Mouse (Mus musculus) forebrain, postnatal 0 days (tissue): ENCODE results near the gene Zfand4. TPM values are rescaled to one million over a fixed set of nuclear protein-coding genes. Genes with fewer than 3 reads are reported as not detected.

Source experiments
- ATAC-seq: fragments of 200-750 bp; cut with Nextera tagmentation; 2 replicates; pipeline ENCODE4 v1.8.0; 2017; ENCODE audit warnings: mild to moderate bottlenecking, moderate library complexity
- DNase-seq: peaks from one replicate; pipeline ENCODE4 v3.0.0-alpha.2; 2015
- H3K27ac ChIP-seq: fragments of 300-500 bp; sonication (generic); 2 replicates; pipeline ENCODE4 v1.5.1; 2014; ENCODE audit warnings: low read depth, mild to moderate bottlenecking, antibody characterized with exemption, low read length, moderate library complexity, mixed read lengths
- H3K27me3 ChIP-seq: fragments of 300-500 bp; sonication (generic); 2 replicates; pipeline ENCODE4 v1.6.1; 2014; ENCODE audit warnings: mild to moderate bottlenecking, low read length, mixed read lengths; ENCODE audit not compliant: insufficient read depth
- H3K36me3 ChIP-seq: fragments of 300-500 bp; sonication (generic); 2 replicates; pipeline ENCODE4 v1.6.1; 2014; ENCODE audit warnings: mild to moderate bottlenecking, moderate library complexity; ENCODE audit not compliant: insufficient read depth
- H3K4me1 ChIP-seq: fragments of 300-500 bp; sonication (generic); 2 replicates; pipeline ENCODE4 v1.6.1; 2014; ENCODE audit warnings: antibody characterized with exemption; ENCODE audit not compliant: insufficient read depth
- H3K4me2 ChIP-seq: fragments of 300-500 bp; sonication (generic); 2 replicates; pipeline ENCODE4 v1.6.1; 2014; ENCODE audit warnings: low read depth, mild to moderate bottlenecking, moderate library complexity
- H3K4me3 ChIP-seq: fragments of 300-500 bp; sonication (generic); 2 replicates; pipeline ENCODE4 v1.5.1; 2014; ENCODE audit warnings: low read depth, low read length, mixed read lengths
- H3K9ac ChIP-seq: fragments of 300-500 bp; sonication (generic); 2 replicates; pipeline ENCODE4 v1.6.1; 2014; ENCODE audit warnings: mild to moderate bottlenecking
- H3K9me3 ChIP-seq: fragments of 300-500 bp; sonication (generic); 2 replicates; pipeline ENCODE4 v1.6.1; 2016; ENCODE audit warnings: low read length
- CTCF ChIP-seq: sonication (generic); IDR thresholded peaks from 2 replicates; pipeline ENCODE4 v1.5.1; 2016; ENCODE audit warnings: antibody characterized with exemption, control low read depth, low read depth
- WGBS: fragments of 180-500 bp; shearing (Covaris S2); extraction: QIAGEN DNeasy Blood & Tissue Kit; methylation state at CpG from one replicate; pipeline ENCODE4 v1.1.7; 2014; 5-methylcytosine and 5-hydroxymethylcytosine counted together
- polyA plus RNA-seq: library from polyadenylated mRNA; unstranded; fragments of >200 nt; fragmentation: Nextera tagmentation; extraction: Ambion mirVana; gene quantifications from 2 replicates; pipeline ENCODE4 v1.2.1, GENCODE M21; 2015
- total RNA-seq: library from RNA; depleted of rRNA; stranded (reverse); fragments of >200 nt; gene quantifications from 2 replicates; pipeline ENCODE4 v1.2.3, GENCODE M21; 2014; rRNA removed

The Zfand4 gene
- total and polyA plus RNA-seq, 2 experiments from 2014 or later: 6.5 to 6.8 TPM

DNA sequence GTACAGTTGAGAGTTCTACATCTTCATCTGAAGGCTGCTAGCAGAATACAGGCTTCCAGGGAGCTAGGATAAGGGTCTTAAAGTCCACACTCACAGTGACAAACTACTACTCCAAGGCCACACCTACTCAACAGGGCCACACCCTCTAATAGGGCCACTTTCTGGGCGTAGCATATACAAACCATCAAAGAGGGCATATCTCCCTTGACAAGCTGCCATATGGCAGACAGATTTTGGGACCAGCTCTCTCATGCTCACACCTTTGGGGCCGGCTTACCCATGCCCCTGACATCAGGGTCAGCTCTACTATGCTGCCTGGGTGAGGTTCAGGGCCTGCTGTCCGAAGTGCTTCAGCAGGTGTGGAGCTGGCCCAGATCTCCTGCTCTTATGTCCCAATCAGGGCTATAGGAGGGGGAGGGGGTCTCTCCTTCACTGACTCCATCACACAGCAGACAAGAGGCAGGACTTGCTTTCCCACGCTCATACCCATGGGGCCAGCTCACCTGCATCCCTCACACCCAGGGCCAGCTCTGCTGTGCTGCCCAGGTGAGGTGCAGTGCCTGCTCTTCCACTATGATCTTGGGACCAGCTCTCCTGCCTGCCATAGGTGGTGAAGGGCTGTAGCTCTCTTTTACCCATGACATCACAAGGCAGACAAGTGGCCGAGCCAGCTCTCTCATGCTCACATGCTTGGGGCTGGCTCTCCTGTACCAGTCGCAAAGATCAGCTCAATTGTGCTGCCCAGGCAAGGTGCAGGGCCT, 106.4 kb downstream of the Zfand4 start:
- H3K9me3 ChIP-seq: no peaks in the 10 kb centered on the region
- H3K9ac ChIP-seq: no peak overlapping the region
- no peak overlapping the region for H3K4me2 ChIP-seq
- no peaks in the 10 kb centered on the region for H3K36me3 ChIP-seq
- no peaks in the 10 kb centered on the region for H3K27me3 ChIP-seq
- TF ChIP-seq CTCF: no peak
- H3K4me3 ChIP-seq: no peak overlapping the region
- no peak overlapping the region for H3K27ac ChIP-seq
- DNase-seq (no peak), ATAC-seq (no peak)
- 93% methylated on average over 6 of the region's 6 CpGs for WGBS
- H3K4me1 ChIP-seq: no peaks in the 10 kb centered on the region

DNA sequence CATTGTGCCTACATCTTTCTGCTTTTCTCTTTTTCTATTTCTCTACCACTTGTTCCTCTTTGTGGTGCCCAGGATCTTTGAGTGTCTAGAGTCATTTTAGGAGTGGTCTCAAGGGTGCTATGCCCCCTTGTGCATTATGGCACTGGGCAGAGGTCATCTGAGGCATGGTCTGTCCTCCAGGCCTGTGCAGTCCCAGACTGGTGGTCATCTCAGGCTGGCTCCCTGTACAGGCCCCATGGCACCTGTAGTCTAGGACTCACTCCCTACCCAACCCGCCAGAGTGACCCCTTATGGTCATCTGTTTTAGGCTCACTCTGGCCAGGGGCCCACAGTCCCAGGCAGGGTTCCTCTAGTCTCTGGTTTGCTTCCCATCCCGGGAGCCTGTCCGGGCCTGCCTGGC, 107.5 kb downstream of the Zfand4 start:
- no peak for DNase-seq
- Histone ChIP-seq H3K9me3 (no peaks in the 10 kb centered on the region), H3K27me3 (no peaks in the 10 kb centered on the region), H3K4me2 (no peak overlapping the region), H3K36me3 (no peaks in the 10 kb centered on the region), H3K27ac (no peak overlapping the region), H3K9ac (no peak overlapping the region), H3K4me3 (no peak overlapping the region), H3K4me1 (no peaks in the 10 kb centered on the region)
- WGBS: 95% methylated on average over 3 of the region's 3 CpGs
- TF ChIP-seq CTCF: no peak
- ATAC-seq: no peak

DNA sequence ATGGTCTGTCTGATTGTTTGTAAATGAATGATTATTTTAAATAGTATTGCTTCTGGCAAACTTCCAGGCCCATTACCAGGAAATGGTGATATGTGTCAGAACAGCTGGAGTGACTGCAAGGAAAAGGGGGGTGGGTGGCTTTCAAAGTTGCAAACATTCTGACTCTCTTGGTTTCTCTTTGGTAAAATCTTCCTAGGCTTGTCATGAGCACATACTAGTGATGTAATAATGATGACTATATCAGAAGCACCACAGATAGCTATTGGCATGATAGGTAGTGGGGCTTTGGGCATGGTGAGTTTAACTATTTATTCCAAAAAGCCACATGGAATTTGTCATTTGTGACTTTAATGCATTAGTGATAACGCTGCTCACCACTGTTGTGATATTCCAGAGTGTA, 110.1 kb downstream of the Zfand4 start:
- DNase-seq: no peak
- Histone ChIP-seq H3K9me3 (no peaks in the 10 kb centered on the region), H3K4me3 (no peak overlapping the region), H3K36me3 (peaks cover 7% of the 10 kb centered on the region; the same call in 1 of the 2 replicates), H3K27me3 (no peaks in the 10 kb centered on the region), H3K27ac (no peak overlapping the region), H3K4me2 (no peak overlapping the region), H3K4me1 (no peaks in the 10 kb centered on the region), H3K9ac (no peak overlapping the region)
- ATAC-seq: no peak
- no peak for TF ChIP-seq CTCF
- WGBS: 89% methylated on average over 1 of the region's 1 CpGs

DNA sequence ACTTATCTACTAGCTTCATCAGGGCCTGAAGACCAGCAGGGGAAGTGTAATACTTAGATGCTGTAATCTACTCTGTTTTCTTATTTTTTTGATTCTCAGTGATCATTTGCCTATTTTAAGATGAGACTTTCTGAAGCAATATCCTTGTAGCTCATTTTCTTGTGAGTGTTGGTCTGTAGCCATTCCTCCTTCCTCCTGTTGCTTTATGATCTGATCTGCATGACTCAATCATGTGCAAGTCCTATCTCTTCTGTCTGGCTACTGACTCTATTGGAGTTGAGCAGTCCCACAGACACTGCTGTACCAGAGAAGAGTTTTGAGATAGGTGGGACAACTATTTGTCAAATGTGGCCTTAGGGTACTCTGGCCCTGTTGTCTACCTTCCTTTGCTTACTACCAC, 110.6 kb downstream of the Zfand4 start:
- H3K27me3 ChIP-seq: no peaks in the 10 kb centered on the region
- H3K9me3 ChIP-seq: no peaks in the 10 kb centered on the region
- no peak for TF ChIP-seq CTCF
- no peak overlapping the region for H3K9ac ChIP-seq
- no peak overlapping the region for H3K4me2 ChIP-seq
- H3K4me3 ChIP-seq: no peak overlapping the region
- no peak for DNase-seq
- peaks cover 7% of the 10 kb centered on the region; the same call in 1 of the 2 replicates for H3K36me3 ChIP-seq
- ATAC-seq: no peak
- no peak overlapping the region for H3K27ac ChIP-seq
- no peaks in the 10 kb centered on the region for H3K4me1 ChIP-seq

DNA sequence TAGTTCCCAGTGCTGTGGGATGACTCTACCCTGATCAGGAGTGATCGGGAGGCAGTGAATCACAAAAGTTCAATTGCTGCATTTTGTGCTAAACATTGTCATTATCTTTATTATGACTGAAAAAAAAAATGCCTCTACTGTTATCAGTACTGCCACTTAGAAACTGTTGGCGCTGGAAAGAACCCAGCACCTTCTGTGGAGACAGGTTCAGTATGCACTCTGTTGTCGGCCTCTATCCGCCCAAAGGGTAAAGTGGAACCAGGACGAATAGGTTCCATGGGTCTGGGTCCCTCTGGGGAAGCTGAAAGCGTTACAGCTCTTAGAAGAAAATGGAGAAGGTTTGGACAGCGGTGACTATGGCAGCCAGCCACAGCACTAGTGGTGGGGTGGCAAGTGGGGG, 114.9 kb downstream of the Zfand4 start:
- ATAC-seq: no peak
- 0 out of 2 replicates have a peak, but pooled peaks cover 9% of the 10 kb centered on the region for H3K4me1 ChIP-seq
- no peak overlapping the region for H3K9ac ChIP-seq
- H3K27ac ChIP-seq: no peak overlapping the region
- H3K27me3 ChIP-seq: no peaks in the 10 kb centered on the region
- no peak for DNase-seq
- WGBS: 91% methylated on average over 7 of the region's 7 CpGs
- H3K4me2 ChIP-seq: no peak overlapping the region
- H3K9me3 ChIP-seq: no peaks in the 10 kb centered on the region
- no peak overlapping the region for H3K4me3 ChIP-seq
- no peak for TF ChIP-seq CTCF
- peaks cover 7% of the 10 kb centered on the region; the same call in 1 of the 2 replicates for H3K36me3 ChIP-seq

Other genes starting within 250 kb of the Zfand4 start
- 48.2 and 48.5 TPM in 2 replicates for gene Tmcc1, start 70.7 kb upstream of the Zfand4 start, total RNA-seq
- gene Tmcc1, start 70.7 kb upstream of the Zfand4 start, polyA plus RNA-seq: 11.7 and 13.6 TPM in 2 replicates
- gene Washc2, start 56.2 kb upstream of the Zfand4 start, total RNA-seq: 72.0 and 99.0 TPM in 2 replicates
- 43.9 and 59.1 TPM in 2 replicates for gene Washc2, start 56.2 kb upstream of the Zfand4 start, polyA plus RNA-seq
- gene March8, start 73.8 kb downstream of the Zfand4 start, total RNA-seq: 92.3 and 117 TPM in 2 replicates
- 24.7 and 33.9 TPM in 2 replicates for gene March8, start 73.8 kb downstream of the Zfand4 start, polyA plus RNA-seq
- gene Alox5, start 197.0 kb downstream of the Zfand4 start, total RNA-seq: 0.46 and 0.81 TPM in 2 replicates
- gene Alox5, start 197.0 kb downstream of the Zfand4 start, polyA plus RNA-seq: 0.97 and 1.2 TPM in 2 replicates
- gene Olfr211, start 224.9 kb downstream of the Zfand4 start, total RNA-seq: not detected in 2 replicates
- gene Olfr211, start 224.9 kb downstream of the Zfand4 start, polyA plus RNA-seq: not detected in 2 replicates
- gene Olfr212, start 242.3 kb downstream of the Zfand4 start, total RNA-seq: 0.23 TPM in 1 of 2 replicates, not detected in the other
- gene Olfr212, start 242.3 kb downstream of the Zfand4 start, polyA plus RNA-seq: 0.05 TPM in 1 of 2 replicates, not detected in the other